Mouse (Mus musculus) midbrain, embryonic 12.5 days (tissue): Measurements from ENCODE around the gene Cbr4. TPM values are rescaled to one million over a fixed set of nuclear protein-coding genes. Genes with fewer than 3 reads are reported as not detected.

Source experiments
- ATAC-seq: fragments of 200-750 bp; cut with Nextera tagmentation; 2 replicates; pipeline ENCODE4 v1.8.0; 2017; ENCODE audit warnings: low read depth, moderate TSS enrichment, moderate library complexity; ENCODE audit not compliant: low FRiP score
- H3K27ac ChIP-seq: fragments of 300-500 bp; sonication (generic); replicated peaks from 2 replicates; pipeline ENCODE4 v1.5.1; 2016; ENCODE audit warnings: mild to moderate bottlenecking
- H3K27me3 ChIP-seq: fragments of 300-500 bp; sonication (generic); 2 replicates; pipeline ENCODE4 v1.6.1; 2016; ENCODE audit warnings: mild to moderate bottlenecking
- H3K36me3 ChIP-seq: fragments of 300-500 bp; sonication (generic); 2 replicates; pipeline ENCODE4 v1.6.1; 2016
- H3K4me1 ChIP-seq: fragments of 300-500 bp; sonication (generic); 2 replicates; pipeline ENCODE4 v1.6.1; 2016
- H3K4me2 ChIP-seq: fragments of 300-500 bp; sonication (generic); replicated peaks from 2 replicates; pipeline ENCODE4 v1.6.1; 2016; ENCODE audit warnings: mild to moderate bottlenecking, moderate library complexity
- H3K4me3 ChIP-seq: fragments of 300-500 bp; sonication (generic); 2 replicates; pipeline ENCODE4 v1.5.1; 2016; ENCODE audit warnings: mild to moderate bottlenecking
- H3K9ac ChIP-seq: fragments of 300-500 bp; sonication (generic); replicated peaks from 2 replicates; pipeline ENCODE4 v1.6.1; 2016; ENCODE audit warnings: mild to moderate bottlenecking, moderate library complexity
- H3K9me3 ChIP-seq: fragments of 300-500 bp; sonication (generic); 2 replicates; pipeline ENCODE4 v1.6.1; 2016; ENCODE audit warnings: mild to moderate bottlenecking
- WGBS: fragments of 180-500 bp; shearing (Covaris S2); methylation state at CpG from one replicate; pipeline ENCODE4 v1.1.7; 2016; 5-methylcytosine and 5-hydroxymethylcytosine counted together
- polyA plus RNA-seq: library from polyadenylated mRNA; unstranded; fragments of >200 nt; fragmentation: Nextera tagmentation; extraction: Ambion mirVana; gene quantifications from 2 replicates; pipeline ENCODE4 v1.2.1, GENCODE M21; 2016

The Cbr4 gene
- polyA plus RNA-seq, 1 experiment from 2014 or later = 25.4 TPM

DNA sequence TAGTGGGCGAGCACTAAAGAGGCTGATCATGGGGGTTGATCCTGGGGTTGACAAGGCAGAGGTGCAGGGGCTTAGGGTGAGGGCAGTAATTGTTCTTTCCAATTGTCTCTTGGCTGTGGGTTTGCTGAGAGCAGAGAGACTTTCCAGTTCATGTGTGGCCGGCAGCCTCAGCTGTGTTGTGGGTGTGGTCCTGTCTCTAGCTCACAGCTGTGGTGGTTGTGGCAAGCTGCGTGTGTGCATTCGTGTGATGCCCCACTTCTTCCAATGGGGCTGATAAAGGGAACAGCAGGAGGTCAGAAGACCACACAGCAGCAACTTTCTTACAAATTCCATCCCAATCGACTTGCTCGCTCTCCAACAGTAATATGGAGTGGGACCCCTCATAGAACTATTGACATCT lies 41.1 kb downstream of the Cbr4 start:
- no peak for ATAC-seq

DNA sequence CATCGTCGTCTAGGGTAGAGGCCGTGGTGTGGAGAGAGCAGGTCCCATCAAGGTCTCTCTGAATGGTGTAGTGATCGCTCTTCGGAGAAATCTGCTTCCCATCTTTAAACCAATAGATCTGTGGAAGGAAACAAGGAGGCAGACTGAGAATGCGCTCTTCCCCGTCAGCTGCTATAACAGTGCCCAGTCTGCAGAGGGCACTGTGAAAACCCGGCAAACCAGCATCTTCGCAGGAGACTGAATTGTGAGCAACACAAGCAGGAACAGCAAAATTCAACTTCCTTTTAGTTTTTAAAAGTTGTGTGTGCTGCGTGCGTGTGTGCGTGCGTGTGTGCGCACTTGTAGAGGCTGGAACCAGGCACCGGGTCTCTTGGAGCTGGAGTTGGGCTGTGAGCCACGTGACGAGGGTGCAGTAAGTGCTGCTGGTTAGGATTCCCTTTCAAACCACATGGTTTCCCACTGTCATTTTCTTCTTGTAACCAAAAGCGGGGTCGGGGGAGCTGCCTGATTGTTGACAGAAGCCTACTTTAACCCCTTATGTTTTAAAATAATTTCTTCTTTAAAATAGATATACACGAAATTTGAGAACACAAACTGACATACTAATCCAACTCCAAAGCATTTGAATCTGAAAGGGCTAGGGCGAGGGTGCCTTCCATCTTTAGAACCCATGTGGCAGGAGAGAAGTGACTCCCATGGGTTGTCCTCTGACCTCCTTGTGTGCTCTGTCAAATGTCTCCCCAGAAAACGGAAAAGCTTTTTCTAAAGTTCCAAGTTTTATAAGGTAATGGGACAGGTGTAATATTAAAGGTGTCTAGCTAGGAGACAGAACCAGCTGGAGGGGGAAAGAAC lies 44.6 kb downstream of the Cbr4 start:
- WGBS = 68% methylated on average over 22 of the region's 22 CpGs
- no peak for ATAC-seq
- Histone ChIP-seq H3K4me2 (no peak overlapping the region), H3K27me3 (no peaks in the 10 kb centered on the region), H3K36me3 (peaks cover 48% of the 10 kb centered on the region), H3K4me3 (no peak overlapping the region), H3K9ac (no peak overlapping the region), H3K4me1 (no peaks in the 10 kb centered on the region), H3K9me3 (no peaks in the 10 kb centered on the region), H3K27ac (no peak overlapping the region)

More for the DNA sequence above, 41.1 kb downstream of the Cbr4 start:
- Histone ChIP-seq H3K27me3 (no peaks in the 10 kb centered on the region), H3K4me2 (no peak overlapping the region), H3K27ac (no peak overlapping the region), H3K9me3 (no peaks in the 10 kb centered on the region), H3K4me3 (no peak overlapping the region), H3K36me3 (peaks cover 60% of the 10 kb centered on the region), H3K4me1 (no peaks in the 10 kb centered on the region), H3K9ac (no peak overlapping the region)
- WGBS = 76% methylated on average over 6 of the region's 6 CpGs

DNA sequence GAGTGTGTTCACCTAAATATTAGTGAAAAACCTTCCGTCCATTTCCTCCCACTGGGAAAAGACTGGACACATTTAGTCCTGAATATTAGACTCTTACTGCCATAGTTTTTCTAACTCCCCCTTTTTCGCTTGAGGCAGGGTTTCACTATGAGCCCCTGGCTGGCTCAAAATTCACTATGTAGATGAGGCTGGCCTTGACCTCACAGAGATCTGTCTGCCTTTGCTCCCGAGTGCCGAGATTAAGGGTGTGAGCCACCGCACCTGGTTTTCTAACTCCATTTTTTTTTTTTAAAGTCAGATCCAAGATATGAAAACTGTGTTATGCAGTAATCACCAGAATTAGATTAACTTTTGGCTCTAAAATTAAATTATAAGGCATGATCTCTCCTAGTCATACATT lies 45.3 kb downstream of the Cbr4 start:
- peaks cover 43% of the 10 kb centered on the region for H3K36me3 ChIP-seq
- no peak overlapping the region for H3K4me2 ChIP-seq
- no peaks in the 10 kb centered on the region for H3K9me3 ChIP-seq
- no peak overlapping the region for H3K9ac ChIP-seq
- no peaks in the 10 kb centered on the region for H3K4me1 ChIP-seq
- 84% methylated on average over 5 of the region's 5 CpGs for WGBS
- no peak for ATAC-seq
- no peak overlapping the region for H3K27ac ChIP-seq
- H3K4me3 ChIP-seq = no peak overlapping the region
- no peaks in the 10 kb centered on the region for H3K27me3 ChIP-seq

DNA sequence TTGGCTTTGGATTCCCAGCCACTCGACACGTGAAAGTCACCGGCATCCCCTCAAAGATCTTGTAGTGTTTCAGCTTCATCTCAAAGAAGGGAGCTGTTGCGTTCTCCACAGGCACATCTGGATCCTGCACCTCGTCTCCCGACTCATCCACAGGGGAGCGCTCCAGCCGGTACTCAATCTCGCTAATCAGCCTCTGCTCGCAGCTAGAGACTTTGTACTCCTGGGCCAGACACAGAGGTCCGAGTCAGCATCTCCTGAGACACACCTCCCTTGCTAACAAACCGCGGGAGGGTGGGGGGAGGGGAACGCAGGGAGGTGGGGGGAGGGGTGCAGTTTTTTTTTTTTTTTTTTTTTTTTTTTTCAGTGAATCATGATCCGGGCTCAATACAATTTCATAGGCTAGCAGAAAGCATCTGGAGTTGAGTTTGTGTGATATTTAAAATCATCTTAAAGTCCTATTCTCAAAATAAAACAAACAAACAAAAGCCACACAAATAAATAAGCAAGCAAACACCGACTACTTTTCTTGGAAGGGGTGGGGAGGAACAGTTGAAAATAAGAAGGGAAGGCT lies 45.9 kb downstream of the Cbr4 start:
- H3K9me3 ChIP-seq = no peaks in the 10 kb centered on the region
- peaks cover 42% of the 10 kb centered on the region for H3K36me3 ChIP-seq
- H3K9ac ChIP-seq = no peak overlapping the region

DNA sequence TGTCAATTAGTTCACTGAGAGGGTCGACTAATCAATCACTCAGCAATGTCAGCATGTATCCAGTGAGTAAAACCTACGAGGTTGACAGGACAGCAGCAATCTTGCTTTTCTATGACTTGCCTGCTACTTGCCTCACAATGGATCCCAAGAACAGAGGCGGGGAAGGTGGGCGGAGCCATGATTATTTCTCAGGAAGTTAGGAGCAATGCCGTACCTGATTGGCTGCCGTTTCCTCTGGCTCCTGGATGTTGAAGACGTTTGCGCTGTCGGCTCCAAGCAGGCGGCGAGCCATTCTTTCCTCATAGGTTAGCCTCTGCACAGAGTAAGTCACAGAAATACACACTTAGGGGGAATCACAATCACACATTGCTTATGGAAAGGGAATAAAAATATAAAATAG lies 47.9 kb downstream of the Cbr4 start:
- Histone ChIP-seq H3K9ac (no peak overlapping the region), H3K36me3 (peaks cover 29% of the 10 kb centered on the region), H3K4me1 (no peaks in the 10 kb centered on the region), H3K4me2 (no peak overlapping the region), H3K9me3 (no peaks in the 10 kb centered on the region), H3K4me3 (no peak overlapping the region), H3K27ac (no peak overlapping the region), H3K27me3 (no peaks in the 10 kb centered on the region)
- 74% methylated on average over 11 of the region's 11 CpGs for WGBS
- ATAC-seq = no peak

More for the DNA sequence above, 45.9 kb downstream of the Cbr4 start:
- Histone ChIP-seq H3K4me3 (no peak overlapping the region), H3K27me3 (no peaks in the 10 kb centered on the region), H3K4me2 (no peak overlapping the region), H3K4me1 (no peaks in the 10 kb centered on the region), H3K27ac (no peak overlapping the region)
- 54% methylated on average over 16 of the region's 16 CpGs for WGBS
- no peak for ATAC-seq

DNA sequence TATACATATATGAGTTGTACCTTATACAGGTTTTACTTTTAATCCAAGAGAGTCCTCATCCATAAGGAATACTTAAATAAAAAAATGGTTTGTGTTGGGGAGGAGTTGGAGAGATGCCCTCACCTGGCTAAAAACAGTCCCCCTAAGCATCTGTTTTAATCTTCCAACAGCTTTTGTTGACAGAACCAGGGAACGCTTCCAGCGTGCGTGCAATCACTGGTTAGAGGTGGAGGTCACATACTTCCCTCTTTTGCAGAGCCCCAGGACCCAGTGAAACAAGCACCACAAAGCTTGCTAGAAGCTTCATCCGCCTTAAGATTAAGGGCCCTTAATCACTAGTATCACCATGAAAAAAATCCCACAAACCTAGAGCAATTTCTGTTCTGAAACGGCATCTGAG lies 49.9 kb downstream of the Cbr4 start:
- ATAC-seq = no peak
- Histone ChIP-seq H3K4me1 (no peaks in the 10 kb centered on the region), H3K36me3 (peaks cover 21% of the 10 kb centered on the region), H3K4me3 (no peak overlapping the region), H3K9ac (no peak overlapping the region), H3K27ac (no peak overlapping the region), H3K9me3 (no peaks in the 10 kb centered on the region), H3K4me2 (no peak overlapping the region), H3K27me3 (no peaks in the 10 kb centered on the region)
- WGBS = 86% methylated on average over 5 of the region's 5 CpGs

DNA sequence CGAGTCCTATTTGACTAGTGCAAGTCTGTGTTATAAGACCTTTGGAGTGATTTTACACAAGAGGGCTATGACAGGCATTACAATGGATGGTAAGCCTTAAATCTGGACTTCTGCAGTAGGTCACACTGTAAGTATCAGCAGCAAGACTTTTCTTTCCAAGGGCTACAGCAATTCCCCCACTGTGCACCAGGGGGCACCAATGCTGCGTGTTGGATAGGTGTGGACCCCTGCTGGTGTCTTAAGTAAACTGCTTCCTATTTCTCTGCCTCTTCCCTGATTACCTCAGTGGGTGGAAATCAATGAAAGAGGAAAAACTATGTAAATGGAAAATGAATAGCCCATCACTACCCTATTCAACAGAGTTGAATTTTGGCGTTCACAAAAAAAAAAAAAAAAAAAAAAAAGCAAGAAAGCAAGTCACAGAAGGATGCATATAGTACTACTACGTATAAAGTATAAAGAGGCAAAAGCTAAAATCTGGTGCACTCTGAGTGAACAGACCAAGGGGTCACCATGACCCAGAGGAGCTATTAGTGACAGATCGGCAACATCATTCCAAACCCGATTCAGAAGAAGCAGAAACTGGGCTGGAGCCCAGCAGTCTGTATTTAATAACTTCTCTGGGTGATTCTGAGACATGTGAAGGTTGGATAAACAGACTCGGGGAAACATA lies 52.4 kb downstream of the Cbr4 start:
- H3K9ac ChIP-seq = no peak overlapping the region
- peaks cover 27% of the 10 kb centered on the region for H3K36me3 ChIP-seq
- WGBS = 53% methylated on average over 7 of the region's 7 CpGs
- H3K4me1 ChIP-seq = no peaks in the 10 kb centered on the region
- no peaks in the 10 kb centered on the region for H3K27me3 ChIP-seq
- no peak overlapping the region for H3K4me2 ChIP-seq
- no peak overlapping the region for H3K4me3 ChIP-seq
- peak; percentile 60; the same call in 1 of the 2 replicates for ATAC-seq
- no peaks in the 10 kb centered on the region for H3K9me3 ChIP-seq
- no peak overlapping the region for H3K27ac ChIP-seq

DNA sequence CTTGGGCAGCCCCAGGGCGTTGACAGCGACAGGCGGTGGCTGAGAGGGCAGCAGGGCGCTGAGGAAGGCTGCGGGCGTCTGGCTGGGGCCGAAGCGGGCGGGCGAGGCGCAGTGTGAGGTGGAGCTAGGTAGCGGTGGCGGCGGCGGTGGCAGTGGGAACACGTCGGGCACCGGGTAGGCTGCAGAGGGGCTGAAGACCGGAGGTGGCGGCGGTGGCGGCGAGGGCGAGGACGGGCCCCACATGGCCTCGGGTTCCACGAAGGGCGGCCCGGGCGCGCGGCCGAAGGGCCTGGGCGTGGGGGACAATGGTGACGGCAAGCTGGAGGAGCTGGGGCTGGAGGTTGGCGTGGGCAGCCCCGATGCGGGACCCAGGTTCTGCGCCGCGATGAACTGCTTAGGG lies 62.1 kb downstream of the Cbr4 start:
- Histone ChIP-seq H3K27me3 (no peaks in the 10 kb centered on the region), H3K36me3 (peaks cover 36% of the 10 kb centered on the region), H3K9me3 (peaks cover 15% of the 10 kb centered on the region), H3K4me1 (peaks cover 6% of the 10 kb centered on the region; the same call in 1 of the 2 replicates), H3K4me2 (no peak overlapping the region), H3K4me3 (no peak overlapping the region), H3K9ac (no peak overlapping the region), H3K27ac (no peak overlapping the region)
- ATAC-seq = 0 out of 2 replicates have a peak, but pooled peaks have one; percentile 23
- WGBS = 67% methylated on average over 38 of the region's 41 CpGs

DNA sequence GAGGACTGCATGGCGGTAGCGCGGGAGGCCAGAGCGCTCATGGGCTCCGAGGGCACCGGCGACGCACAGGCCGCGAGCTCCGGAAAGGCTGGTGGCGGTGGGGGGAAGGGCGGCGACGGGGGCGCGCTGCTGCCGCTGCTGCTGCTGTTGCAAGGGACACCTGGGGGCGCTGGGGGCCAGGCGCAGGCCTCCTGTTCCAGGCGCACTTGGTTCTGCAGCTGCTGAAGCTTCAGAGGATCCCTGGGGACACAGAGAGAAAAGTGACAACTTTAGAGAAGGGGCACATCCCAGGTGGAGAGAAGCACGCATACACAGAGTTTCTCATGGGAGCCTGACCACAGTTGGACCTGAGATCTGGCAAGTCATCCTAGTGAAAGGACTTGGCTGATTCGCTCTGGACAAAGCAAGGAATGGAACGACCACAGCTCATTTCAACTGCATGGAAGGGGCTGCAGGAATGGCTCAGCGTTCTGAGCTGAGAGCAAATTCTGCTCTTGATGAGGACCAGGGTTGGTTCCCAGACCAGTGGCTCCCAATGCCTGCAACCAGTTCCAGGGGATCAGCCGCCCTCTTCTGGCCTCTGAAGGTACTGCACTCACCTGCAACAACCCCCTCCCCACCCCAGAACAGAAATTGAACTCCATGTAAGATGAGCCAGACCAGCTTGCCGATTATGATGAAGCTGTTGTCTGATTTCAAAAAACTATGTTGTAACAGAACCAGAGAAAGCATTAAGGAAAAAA lies 62.6 kb downstream of the Cbr4 start:
- peaks cover 31% of the 10 kb centered on the region for H3K36me3 ChIP-seq
- peaks cover 6% of the 10 kb centered on the region; the same call in 1 of the 2 replicates for H3K4me1 ChIP-seq
- no peak overlapping the region for H3K27ac ChIP-seq
- H3K27me3 ChIP-seq = no peaks in the 10 kb centered on the region
- peaks cover 15% of the 10 kb centered on the region for H3K9me3 ChIP-seq
- no peak for ATAC-seq
- H3K9ac ChIP-seq = no peak overlapping the region
- 44% methylated on average over 27 of the region's 27 CpGs for WGBS
- no peak overlapping the region for H3K4me3 ChIP-seq
- no peak overlapping the region for H3K4me2 ChIP-seq

DNA sequence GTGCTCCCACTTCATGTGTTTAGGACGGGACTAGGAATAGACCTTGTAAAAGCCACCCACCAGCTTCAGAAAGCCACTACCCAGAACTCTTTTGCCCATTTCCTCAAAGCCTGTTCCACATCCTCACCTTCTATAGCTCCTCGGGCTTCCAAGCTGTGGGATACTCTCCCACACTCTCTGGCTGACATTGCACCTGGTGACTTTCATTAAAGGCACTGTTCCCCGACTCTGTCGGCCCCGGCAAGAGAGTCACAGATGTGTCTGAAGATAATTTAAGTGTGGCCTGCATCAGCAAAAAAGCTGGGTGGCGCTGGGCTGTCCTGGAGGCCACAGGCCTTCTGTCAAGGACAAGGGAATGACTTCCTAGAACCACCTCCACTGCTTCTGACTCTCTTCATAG lies 64.7 kb downstream of the Cbr4 start:
- H3K27me3 ChIP-seq = no peaks in the 10 kb centered on the region
- ATAC-seq = no peak
- H3K27ac ChIP-seq = no peak overlapping the region
- H3K9me3 ChIP-seq = peaks cover 15% of the 10 kb centered on the region
- 55% methylated on average over 6 of the region's 6 CpGs for WGBS
- peaks cover 29% of the 10 kb centered on the region for H3K36me3 ChIP-seq
- no peak overlapping the region for H3K9ac ChIP-seq
- H3K4me1 ChIP-seq = peaks cover 14% of the 10 kb centered on the region
- no peak overlapping the region for H3K4me2 ChIP-seq
- H3K4me3 ChIP-seq = no peak overlapping the region

DNA sequence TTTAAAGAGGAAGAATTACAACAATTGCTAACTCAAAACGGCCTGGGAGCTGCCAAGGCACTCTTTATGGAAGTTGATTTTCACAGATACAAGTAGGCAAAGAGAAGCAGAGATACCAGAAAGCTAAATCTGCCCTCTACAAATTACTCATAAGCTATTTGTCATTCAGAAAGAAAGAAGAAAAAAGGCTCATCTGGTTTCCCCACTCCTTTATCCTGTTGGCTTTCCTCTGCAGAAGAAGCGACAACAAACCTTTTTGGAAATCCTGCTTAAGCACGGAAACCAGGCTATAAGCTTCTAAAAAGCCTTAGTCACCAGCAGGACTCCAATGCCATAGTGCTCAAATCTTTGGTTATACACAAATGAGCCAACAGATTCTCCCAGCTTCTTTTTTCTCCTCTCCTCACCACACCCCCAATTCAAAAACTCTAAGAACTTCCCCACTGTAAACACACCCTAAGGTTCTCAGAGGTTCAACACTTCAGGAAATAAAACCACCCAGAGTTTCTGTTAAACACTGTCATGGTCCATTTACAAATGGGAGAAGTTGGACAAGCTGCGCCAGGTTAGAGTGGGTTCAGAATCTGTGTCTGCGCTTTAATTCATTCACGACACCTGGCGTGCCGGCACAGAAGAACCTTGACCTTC lies 65.3 kb downstream of the Cbr4 start:
- Histone ChIP-seq H3K9me3 (peaks cover 15% of the 10 kb centered on the region), H3K4me1 (peaks cover 14% of the 10 kb centered on the region), H3K4me3 (no peak overlapping the region), H3K9ac (no peak overlapping the region), H3K27me3 (no peaks in the 10 kb centered on the region), H3K4me2 (no peak overlapping the region), H3K36me3 (peaks cover 27% of the 10 kb centered on the region), H3K27ac (no peak overlapping the region)
- ATAC-seq = no peak
- WGBS = 80% methylated on average over 8 of the region's 8 CpGs
